Mouse (Mus musculus) neural tube, embryonic 14.5 days (tissue): Measurements from ENCODE around the gene Prrx2. TPM values are rescaled to one million over a fixed set of nuclear protein-coding genes. Genes with fewer than 3 reads are reported as not detected.
"Not testable (repeated sequence)": the region's sequence is repeated elsewhere in the genome, so short reads cannot be mapped to it uniquely, and the experiment has no call there.

Experiments used
- ATAC-seq: fragments of 200-750 bp; cut with Nextera tagmentation; 2 replicates; pipeline ENCODE4 v1.8.0; 2017; ENCODE audit warnings: low read depth, mild to moderate bottlenecking, moderate TSS enrichment, moderate library complexity
- H3K27ac ChIP-seq: fragments of 300-500 bp; sonication (generic); 2 replicates; pipeline ENCODE4 v1.5.1; 2014; ENCODE audit warnings: low read depth, mild to moderate bottlenecking, control low read depth, low read length, moderate library complexity, mixed read lengths
- H3K27me3 ChIP-seq: fragments of 300-500 bp; sonication (generic); 2 replicates; pipeline ENCODE4 v1.6.1; 2014; ENCODE audit warnings: low read length; ENCODE audit not compliant: control insufficient read depth, insufficient read depth
- H3K36me3 ChIP-seq: fragments of 300-500 bp; sonication (generic); 2 replicates; pipeline ENCODE4 v1.6.1; 2014; ENCODE audit warnings: low read length, mixed read lengths; ENCODE audit not compliant: control insufficient read depth, insufficient read depth
- H3K4me1 ChIP-seq: fragments of 300-500 bp; sonication (generic); 2 replicates; pipeline ENCODE4 v1.6.1; 2014; ENCODE audit warnings: low read length; ENCODE audit not compliant: control insufficient read depth, insufficient read depth
- H3K4me2 ChIP-seq: fragments of 300-500 bp; sonication (generic); 2 replicates; pipeline ENCODE4 v1.6.1; 2014; ENCODE audit warnings: mild to moderate bottlenecking, low read depth, low read length, control low read depth
- H3K4me3 ChIP-seq: fragments of 300-500 bp; sonication (generic); 2 replicates; pipeline ENCODE4 v1.5.1; 2014; ENCODE audit warnings: low read depth, low read length, control low read depth, mixed read lengths
- H3K9ac ChIP-seq: fragments of 300-500 bp; sonication (generic); replicated peaks from 2 replicates; pipeline ENCODE4 v1.6.1; 2014; ENCODE audit warnings: low read depth, mild to moderate bottlenecking, control low read depth, low read length, mixed read lengths
- H3K9me3 ChIP-seq: fragments of 300-500 bp; sonication (generic); 2 replicates; pipeline ENCODE4 v1.6.1; 2016; ENCODE audit warnings: low read length; ENCODE audit not compliant: control insufficient read depth
- WGBS: fragments of 180-500 bp; shearing (Covaris S2); extraction: QIAGEN DNeasy Blood & Tissue Kit; methylation state at CpG from one replicate; pipeline ENCODE4 v1.1.7; 2014; 5-methylcytosine and 5-hydroxymethylcytosine counted together
- polyA plus RNA-seq: library from polyadenylated mRNA; unstranded; fragments of >200 nt; fragmentation: Nextera tagmentation; extraction: Ambion mirVana; gene quantifications from 2 replicates; pipeline ENCODE4 v1.2.1, GENCODE M21; 2014

Prrx2 gene
- polyA plus RNA-seq, 1 experiment from 2014 or later = 0.70 TPM

DNA sequence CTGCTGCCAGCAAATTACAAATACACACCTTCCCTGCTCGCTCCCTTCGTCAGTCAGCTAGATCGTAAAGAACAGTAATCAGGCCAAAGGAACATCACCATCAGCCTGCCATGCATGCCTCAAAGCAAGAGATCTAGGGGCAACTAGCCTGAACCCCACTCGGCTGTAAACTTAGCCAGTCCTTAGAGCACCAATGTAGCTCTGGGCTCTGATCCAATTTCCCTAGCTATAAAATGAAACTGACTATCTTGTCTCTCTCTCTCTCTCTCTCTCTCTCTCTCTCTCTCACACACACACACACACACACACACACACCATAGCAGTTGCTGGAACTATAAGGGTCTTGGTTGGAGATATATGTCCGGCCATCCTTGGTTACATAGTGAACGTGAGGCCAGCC is 69.5 kb downstream of the Prrx2 start:
- H3K4me3 ChIP-seq = no peak overlapping the region
- no peaks in the 10 kb centered on the region for H3K36me3 ChIP-seq
- H3K4me1 ChIP-seq = peaks cover 7% of the 10 kb centered on the region; the same call in 1 of the 2 replicates
- no peaks in the 10 kb centered on the region for H3K9me3 ChIP-seq
- no peak for ATAC-seq
- no peak overlapping the region for H3K27ac ChIP-seq
- H3K4me2 ChIP-seq = no peak overlapping the region
- H3K9ac ChIP-seq = no peak overlapping the region
- 0 out of 2 replicates have a peak, but pooled peaks cover 4% of the 10 kb centered on the region for H3K27me3 ChIP-seq
- 74% methylated on average over 6 of the region's 6 CpGs for WGBS

DNA sequence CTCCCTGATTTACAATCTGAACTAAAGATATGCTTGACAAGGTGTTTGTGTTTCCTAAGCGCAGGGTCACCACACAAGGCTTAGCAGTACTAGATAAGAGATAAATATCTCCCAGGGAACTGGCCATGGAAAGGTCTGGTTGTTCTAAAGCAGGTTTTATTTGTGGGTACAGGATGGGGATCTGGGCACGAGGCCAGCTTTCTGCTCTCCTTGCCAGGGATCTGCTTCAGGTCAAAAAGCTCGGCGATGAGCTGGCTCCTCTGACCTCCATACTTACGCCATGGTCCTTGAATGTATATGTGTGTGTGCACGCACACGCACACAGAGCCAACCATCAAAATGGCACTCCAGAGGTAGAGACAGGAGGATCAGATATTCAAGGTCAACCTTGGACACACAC is 70.2 kb downstream of the Prrx2 start:
- 0 out of 2 replicates have a peak, but pooled peaks cover 4% of the 10 kb centered on the region for H3K27me3 ChIP-seq
- no peak overlapping the region for H3K4me3 ChIP-seq
- no peaks in the 10 kb centered on the region for H3K36me3 ChIP-seq
- no peaks in the 10 kb centered on the region for H3K9me3 ChIP-seq
- 86% methylated on average over 7 of the region's 7 CpGs for WGBS
- no peak overlapping the region for H3K9ac ChIP-seq
- ATAC-seq = no peak
- H3K27ac ChIP-seq = no peak overlapping the region
- no peak overlapping the region for H3K4me2 ChIP-seq
- H3K4me1 ChIP-seq = peaks cover 7% of the 10 kb centered on the region; the same call in 1 of the 2 replicates

DNA sequence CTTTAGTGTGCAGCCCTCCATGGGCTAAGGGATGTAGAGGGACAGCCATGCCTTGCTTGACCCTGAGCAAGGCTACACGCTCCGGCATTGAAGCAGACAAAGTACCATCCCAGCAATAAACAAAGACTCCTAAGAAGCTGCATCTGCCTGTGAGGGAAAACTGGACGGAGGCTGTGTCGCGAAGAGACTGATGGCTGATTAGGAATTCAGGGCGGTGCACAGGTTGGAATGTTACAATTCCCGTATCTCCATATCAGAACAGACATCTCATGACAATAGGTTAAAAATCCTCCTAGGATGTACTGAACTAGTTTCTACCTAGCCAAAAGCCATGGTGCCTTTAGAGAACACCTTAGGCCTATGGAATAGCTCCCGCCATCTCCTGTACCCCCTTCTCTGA is 71.1 kb downstream of the Prrx2 start:
- ATAC-seq = no peak
- 70% methylated on average over 8 of the region's 8 CpGs for WGBS
- Histone ChIP-seq H3K4me2 (no peak overlapping the region), H3K27ac (no peak overlapping the region), H3K4me1 (peaks cover 7% of the 10 kb centered on the region; the same call in 1 of the 2 replicates), H3K9ac (no peak overlapping the region), H3K9me3 (no peaks in the 10 kb centered on the region), H3K36me3 (no peaks in the 10 kb centered on the region), H3K4me3 (no peak overlapping the region), H3K27me3 (0 out of 2 replicates have a peak, but pooled peaks cover 4% of the 10 kb centered on the region)

DNA sequence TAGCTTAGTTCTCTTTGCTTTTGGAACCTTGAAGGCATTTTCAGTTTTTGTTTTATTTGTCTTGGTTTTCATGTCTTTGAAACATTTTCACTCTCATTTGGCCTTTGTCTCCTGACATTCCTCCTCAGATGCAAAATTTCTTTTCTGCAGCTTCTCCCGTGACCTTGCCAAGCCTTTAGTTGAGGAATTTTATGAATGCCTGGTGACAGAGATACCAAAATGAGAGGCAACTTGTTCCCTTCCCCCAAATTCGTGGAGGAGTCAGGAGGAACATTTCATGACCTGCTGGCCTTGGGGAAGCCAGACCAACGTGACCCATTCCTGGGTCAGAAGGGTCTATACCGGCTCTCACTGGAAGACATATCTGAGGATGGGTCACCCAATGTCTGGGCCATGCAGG is 71.9 kb downstream of the Prrx2 start:
- no peak overlapping the region for H3K9ac ChIP-seq
- no peaks in the 10 kb centered on the region for H3K36me3 ChIP-seq
- 0 out of 2 replicates have a peak, but pooled peaks cover 4% of the 10 kb centered on the region for H3K27me3 ChIP-seq
- no peaks in the 10 kb centered on the region for H3K9me3 ChIP-seq
- 79% methylated on average over 4 of the region's 4 CpGs for WGBS
- H3K4me1 ChIP-seq = peaks cover 7% of the 10 kb centered on the region; the same call in 1 of the 2 replicates
- H3K4me2 ChIP-seq = no peak overlapping the region
- H3K27ac ChIP-seq = no peak overlapping the region
- no peak overlapping the region for H3K4me3 ChIP-seq
- no peak for ATAC-seq

DNA sequence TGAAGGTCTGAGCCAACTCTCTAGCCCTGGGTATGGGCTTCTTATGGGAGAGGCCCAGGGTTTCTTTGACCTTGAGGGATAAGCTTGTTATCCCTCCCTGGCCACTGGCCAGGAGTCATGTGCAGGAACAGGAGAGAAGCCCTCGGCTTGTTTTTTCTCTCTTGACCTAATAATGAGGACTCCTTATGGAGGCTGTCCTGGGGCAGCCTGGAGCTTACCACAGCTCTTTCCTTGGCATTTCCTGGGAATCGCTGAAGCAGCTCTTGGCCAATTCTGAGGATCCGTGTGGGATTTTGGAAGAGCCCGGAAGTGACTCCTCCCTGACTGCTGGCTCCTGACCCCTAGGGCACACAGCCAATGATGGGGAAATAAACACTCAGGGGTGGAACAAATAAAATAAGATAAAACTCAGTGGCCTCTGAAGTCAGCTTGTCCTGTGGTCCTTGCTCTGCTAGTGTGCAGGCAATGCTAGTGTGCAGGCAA is 77.6 kb downstream of the Prrx2 start:
- Histone ChIP-seq H3K36me3 (no peaks in the 10 kb centered on the region), H3K9me3 (no peaks in the 10 kb centered on the region), H3K4me2 (no peak overlapping the region), H3K4me1 (no peaks in the 10 kb centered on the region), H3K27me3 (no peaks in the 10 kb centered on the region), H3K9ac (no peak overlapping the region), H3K4me3 (no peak overlapping the region), H3K27ac (no peak overlapping the region)
- WGBS = 69% methylated on average over 4 of the region's 4 CpGs
- no peak for ATAC-seq

DNA sequence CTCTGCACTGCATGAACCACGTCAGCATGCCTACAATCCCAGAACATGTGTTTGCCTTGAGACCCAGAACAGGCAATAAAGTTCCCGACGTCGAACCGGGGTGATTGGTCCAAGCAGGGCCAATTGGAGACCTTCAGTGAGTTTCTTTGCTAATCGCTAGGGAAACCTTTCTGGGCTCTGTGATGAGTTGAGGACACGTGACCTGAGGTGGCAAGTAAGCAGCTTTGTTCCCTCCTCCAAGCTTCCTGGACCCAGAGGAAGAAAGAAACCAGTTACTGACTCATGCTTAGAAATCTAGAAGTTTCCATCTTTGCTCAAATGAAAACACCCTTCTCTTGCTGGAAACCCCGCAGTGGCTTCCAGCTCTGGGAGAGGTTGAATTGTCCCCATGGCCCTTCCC is 78.2 kb downstream of the Prrx2 start:
- Histone ChIP-seq H3K4me1 (no peaks in the 10 kb centered on the region), H3K4me3 (no peak overlapping the region), H3K9me3 (no peaks in the 10 kb centered on the region), H3K27ac (no peak overlapping the region), H3K27me3 (no peaks in the 10 kb centered on the region), H3K36me3 (no peaks in the 10 kb centered on the region), H3K9ac (no peak overlapping the region), H3K4me2 (no peak overlapping the region)
- 80% methylated on average over 8 of the region's 8 CpGs for WGBS
- ATAC-seq = no peak

DNA sequence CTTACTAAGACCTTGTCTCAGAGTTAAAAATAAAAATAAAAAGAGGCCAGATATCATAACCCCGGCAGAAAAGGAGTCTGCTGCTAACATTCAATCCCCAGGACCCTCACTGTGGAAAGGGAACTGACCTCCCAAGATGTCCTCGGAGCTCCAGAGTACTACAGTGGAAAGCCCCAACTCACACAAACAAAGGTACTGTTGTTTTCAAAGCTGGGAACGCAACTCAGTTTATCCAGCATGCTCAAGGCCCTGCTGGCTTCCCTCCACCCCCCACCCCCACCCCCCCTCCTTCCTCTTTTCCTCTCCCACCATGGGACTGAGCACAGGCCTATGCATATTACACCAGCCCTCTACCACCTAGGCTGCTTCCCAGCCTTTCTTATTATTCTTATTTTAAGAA is 80.1 kb downstream of the Prrx2 start:
- WGBS = 41% methylated on average over 3 of the region's 3 CpGs
- no peaks in the 10 kb centered on the region for H3K36me3 ChIP-seq
- H3K4me1 ChIP-seq = no peaks in the 10 kb centered on the region
- no peak overlapping the region for H3K4me2 ChIP-seq
- no peak overlapping the region for H3K4me3 ChIP-seq
- H3K27me3 ChIP-seq = no peaks in the 10 kb centered on the region
- H3K9ac ChIP-seq = no peak overlapping the region
- H3K27ac ChIP-seq = no peak overlapping the region
- H3K9me3 ChIP-seq = no peaks in the 10 kb centered on the region
- ATAC-seq = no peak

DNA sequence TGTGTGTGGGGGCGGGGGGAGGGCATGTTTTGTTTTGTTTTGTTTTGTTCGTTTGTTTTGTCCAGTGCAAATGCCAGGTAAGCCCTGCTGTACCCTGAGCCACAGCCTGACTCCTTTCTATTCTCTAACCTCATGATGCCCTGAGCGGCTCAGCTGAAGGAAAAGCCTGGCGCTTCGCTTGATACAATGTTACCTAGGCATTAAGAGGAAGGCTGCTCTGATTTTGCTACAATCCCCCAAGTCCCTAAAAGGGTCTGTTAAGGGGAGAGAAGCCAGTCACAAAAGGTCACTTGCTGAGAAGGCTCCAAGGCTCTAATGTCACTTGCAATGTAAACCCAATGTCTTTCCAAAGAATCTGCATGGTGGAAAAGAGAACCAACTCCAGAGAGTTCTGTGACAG is 80.6 kb downstream of the Prrx2 start:
- H3K27ac ChIP-seq = no peak overlapping the region
- 85% methylated on average over 5 of the region's 5 CpGs for WGBS
- no peak overlapping the region for H3K9ac ChIP-seq
- ATAC-seq = no peak
- no peaks in the 10 kb centered on the region for H3K36me3 ChIP-seq
- H3K4me2 ChIP-seq = no peak overlapping the region
- H3K4me1 ChIP-seq = no peaks in the 10 kb centered on the region
- no peaks in the 10 kb centered on the region for H3K9me3 ChIP-seq
- H3K4me3 ChIP-seq = no peak overlapping the region
- H3K27me3 ChIP-seq = no peaks in the 10 kb centered on the region

DNA sequence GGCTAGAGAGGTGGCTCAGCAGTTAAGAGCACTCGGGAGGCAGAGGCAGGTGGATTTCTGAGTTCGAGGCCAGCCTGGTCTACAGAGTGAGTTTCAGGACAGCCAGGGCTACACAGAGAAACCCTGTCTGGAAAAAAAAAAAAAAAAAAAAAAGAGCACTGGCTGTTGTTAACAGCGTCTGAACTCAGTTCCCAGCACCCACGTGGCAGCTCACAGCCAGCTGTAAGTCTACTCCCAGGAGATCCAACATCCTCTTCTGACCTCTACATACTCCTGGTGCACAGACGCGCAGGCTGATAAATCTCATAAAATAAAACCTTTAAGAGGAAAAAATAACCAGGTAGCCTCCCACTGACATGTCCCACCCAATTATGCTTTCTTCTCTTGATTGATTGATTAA is 81.2 kb downstream of the Prrx2 start:
- H3K9ac ChIP-seq, H3K4me1 ChIP-seq, H3K27me3 ChIP-seq, H3K27ac ChIP-seq, ATAC-seq, H3K4me2 ChIP-seq, H3K9me3 ChIP-seq, H3K4me3 ChIP-seq, H3K36me3 ChIP-seq: not testable (repeated sequence)
- 66% methylated on average over 6 of the region's 6 CpGs for WGBS
